Mouse (Mus musculus): ENCODE data around the gene Gabra5.

Gene Gabra5

GRCm38 (mm10) chr7:57384112-57384511 is 125.7 kb downstream of the Gabra5 start:
- DNase-seq = no peak

- DNase-seq = no peak
These were observed 143.9 kb downstream of the Gabra5 start for GRCm38 (mm10) chr7:57366013-57366390.

- DNase-seq = no peak
These were observed 144.5 kb downstream of the Gabra5 start for GRCm38 (mm10) chr7:57365134-57366012.

DNA sequence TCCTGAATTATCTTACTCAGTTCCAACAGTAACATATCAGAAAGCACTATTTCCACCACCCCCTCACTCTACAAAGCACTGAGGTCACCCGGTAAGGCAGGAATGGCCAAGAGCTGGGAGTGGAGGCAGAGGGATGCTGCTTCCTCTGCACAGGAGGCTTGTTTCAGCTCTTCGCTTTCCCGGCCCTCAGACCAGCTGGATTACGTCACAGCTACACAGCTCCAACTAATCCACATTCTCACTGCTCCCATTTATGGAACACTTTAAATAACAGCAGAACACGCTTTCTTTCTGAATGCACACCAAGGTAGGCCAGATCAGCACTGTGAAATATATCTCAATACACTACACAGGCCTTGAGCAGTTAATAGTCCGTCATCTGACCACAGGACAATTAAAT is 146.0 kb downstream of the Gabra5 start:
- no peak for DNase-seq

GRCm38 (mm10) chr7:57357871-57358540 is 151.9 kb downstream of the Gabra5 start:
- no peak for DNase-seq

Data from cerebellum, adult 9-11 months (tissue).